Mouse (Mus musculus) T-cell, adult 2 months (primary cell): ENCODE data around the gene Caskin2.

Experiments used
- DNase-seq: peaks from one replicate; pipeline ENCODE4 v3.0.0; 2022; ENCODE audit warnings: low spot score

The Caskin2 gene

DNA sequence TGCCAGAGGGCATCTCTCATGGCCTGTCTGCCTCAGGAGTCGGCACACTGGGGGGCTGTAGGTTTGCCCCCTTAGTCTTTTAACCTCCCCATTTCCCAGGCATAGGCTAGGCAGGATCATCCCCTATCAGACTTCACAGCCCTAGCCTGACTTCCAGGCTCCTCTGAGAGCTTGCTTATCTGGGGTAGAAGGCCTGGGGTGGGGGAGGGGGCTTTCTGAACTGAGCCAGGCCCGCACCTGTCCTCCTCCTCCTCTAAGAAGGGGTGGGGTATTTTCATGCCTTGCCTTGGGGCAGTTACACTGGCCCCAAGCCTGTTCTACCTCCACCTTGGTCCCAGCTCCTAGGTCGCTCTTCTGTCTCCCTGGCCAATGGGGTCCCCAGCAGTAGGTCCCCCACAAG is 18.1 kb upstream of the Caskin2 start:
- no peak for DNase-seq

DNA sequence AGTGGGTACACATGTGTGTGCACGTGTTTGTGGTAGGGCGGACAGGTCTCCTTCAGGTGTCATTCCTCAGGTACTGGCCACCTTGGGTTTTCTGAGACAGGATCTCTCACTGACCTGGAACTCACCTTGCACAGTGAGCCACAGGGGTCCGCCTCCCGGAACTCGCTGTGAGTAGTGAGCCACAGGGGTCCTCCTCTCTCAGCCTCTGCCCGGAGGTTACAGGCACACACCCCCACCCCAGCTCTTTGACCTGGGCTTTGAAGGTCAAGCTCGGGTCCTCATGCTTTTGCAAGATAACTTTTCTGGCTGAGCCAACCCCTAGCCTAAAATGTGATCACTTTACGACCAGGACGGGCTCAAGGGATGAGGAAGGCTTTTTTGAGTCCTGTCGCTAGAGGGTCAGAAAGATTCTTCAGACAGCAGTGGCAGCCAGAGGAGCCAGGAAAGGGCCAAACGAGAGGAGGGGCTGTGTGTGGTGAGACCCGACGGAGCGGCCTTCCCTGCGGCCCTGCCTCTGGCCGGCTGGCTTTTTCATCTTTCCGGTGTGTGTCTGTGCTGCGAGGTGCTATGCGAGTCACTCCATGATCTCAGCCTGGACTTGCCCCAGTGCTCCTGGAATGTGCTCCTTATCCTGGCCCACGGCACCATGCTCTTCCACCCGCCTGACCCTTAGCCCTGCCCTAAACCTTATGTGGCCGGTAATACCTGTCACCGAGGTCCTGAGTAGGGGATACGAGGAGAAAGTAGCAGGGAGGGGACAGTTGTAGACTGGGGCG is 17.3 kb upstream of the Caskin2 start:
- no peak for DNase-seq

DNA sequence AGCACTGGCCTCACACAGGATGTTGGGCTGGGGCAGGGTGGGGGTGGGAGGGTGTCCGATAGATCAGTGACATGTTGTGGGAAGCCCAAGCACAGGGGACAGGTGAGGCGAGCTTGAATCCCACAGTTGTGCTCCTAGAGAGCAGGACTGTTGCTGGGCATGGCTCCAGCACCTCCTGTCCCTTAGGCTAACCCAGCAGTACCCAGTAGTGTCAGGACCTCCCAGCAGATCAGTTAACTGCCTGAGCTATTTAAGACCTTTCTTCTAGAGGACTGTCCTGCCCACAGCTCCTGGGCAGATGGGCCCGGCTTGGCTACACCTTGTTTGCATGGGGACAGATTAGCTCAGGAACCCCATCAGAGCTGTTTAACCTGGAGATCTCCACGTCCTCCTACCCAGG is 15.6 kb upstream of the Caskin2 start:
- DNase-seq, result no peak

DNA sequence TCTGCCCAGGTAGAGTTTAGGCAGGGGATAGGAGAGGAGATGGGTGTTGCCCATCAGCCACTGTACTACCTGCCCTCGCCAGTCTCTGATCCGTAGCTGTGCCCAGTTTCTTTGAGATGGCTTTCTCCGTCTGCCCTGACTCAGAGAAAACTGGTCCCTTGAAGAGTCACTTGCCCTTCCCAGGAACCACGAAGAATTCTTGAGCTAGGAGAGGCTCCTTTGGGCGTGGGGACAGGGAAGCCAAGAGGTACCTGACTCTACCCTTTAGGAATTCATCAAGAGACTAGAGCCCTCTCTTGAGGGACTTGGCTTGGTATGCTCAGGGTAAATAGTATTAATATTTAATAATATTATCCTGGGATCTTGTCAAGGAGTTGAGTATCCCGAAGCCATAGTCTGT is 14.2 kb upstream of the Caskin2 start:
- no peak for DNase-seq

DNA sequence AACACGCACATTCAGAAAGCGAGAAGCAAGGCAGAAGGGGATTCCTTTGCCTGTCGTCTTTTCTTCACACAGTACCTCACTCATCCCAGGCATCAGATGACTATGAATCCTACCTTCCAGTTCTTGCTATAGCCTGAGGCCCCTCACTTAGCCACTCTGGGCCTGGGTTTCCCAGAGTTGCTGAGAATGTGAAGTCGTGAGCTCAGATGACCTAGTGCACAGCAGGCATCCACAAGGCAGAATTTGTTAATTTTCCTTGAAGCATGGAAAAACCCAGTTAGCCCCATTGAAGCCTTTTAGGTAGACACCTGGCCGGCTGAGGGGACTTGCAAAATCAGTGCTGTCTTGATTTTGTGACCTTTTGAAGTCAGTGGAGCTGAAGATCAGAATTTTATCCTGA is 13.0 kb upstream of the Caskin2 start:
- DNase-seq, result no peak

DNA sequence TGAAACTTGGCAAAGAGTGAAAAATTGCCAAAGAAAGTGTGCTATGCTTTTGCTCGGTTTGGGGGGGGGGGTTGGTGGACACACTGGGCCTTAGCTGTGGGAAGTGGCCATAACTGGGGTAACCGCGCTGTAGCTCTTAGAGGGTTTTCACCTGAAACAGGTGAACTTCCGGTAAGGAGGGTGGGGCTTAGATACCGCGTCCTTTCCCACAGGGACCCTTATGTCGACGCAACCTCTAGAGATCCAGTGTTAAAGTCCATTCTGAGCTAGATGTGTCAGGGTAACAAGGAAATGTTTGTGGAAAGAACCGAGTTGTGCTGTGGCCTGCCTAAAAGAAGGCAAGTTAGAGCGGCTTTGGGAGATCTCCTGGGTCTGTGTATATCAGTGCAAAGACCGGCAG is 11.4 kb upstream of the Caskin2 start:
- DNase-seq, result no peak

GRCm38 (mm10) chr11:115823774-115824740 is 10.6 kb upstream of the Caskin2 start, which contains the start of gene Llgl2:
Gene Llgl2, plus strand, starts transcription at chr11:115824049.
- DNase-seq, result peak; percentile 81

DNA sequence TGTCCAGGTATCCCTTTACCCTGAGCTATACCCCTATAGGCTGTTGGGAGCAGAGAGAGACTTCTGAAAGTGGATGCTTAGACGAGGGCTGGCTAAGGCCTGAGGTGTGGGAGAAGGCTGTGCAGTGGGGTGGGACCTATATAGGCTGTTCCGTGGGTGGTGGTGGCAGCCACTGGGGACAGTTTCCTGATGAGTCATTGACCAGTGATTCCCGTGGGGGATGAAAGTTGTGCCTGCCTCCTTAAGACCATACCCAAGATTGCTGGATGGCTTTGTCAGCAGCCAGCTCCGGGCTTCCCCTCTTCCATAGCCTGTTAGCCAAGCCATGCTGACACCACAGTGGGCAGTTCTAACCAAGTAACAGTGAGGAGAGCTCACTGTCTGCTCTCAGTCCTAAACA is 7.6 kb upstream of the Caskin2 start:
- no peak for DNase-seq

DNA sequence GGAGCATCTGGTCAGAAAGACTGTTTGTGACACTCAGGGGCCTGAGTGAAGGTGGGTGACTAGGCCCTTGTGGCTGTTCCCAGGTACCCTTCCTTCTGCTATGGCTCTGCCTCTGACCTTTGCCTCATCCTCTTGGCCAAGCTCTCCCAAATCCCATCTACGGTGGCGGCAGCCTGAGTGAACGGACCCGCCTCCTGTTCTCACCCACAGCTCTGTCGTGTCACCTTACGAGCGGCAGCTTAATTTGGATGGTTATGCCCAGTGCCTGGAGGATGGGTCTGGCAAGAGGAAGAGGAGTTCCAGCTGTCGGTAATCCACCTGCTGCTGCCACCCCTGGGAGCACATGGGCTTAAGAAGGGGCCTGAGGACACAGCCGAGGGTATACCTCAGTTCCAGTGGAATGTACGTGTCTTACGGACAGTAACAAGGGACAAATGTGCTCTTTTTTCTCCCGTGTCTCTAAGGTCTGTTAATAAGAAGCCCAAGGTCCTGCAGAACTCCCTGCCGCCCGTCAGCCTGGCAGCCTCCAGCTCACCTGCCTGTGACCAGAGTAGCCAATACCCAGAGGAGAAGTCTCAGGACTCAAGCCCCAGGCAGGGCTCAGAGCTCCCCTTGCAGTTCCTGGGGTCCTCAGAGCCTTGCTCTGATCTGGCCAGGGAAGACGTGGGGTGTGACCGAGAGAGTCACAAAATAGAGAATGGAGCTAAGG is 6.6 kb upstream of the Caskin2 start:
- no peak for DNase-seq

GRCm38 (mm10) chr11:115817331-115817730 is 3.9 kb upstream of the Caskin2 start:
- DNase-seq, result no peak

- DNase-seq, result peak; percentile 77
Measured at GRCm38 (mm10) chr11:115814605-115815450, 1.4 kb upstream of the Caskin2 start, which contains the start of gene Tsen54. Gene Tsen54, plus strand, starts transcription at chr11:115814724.

DNA sequence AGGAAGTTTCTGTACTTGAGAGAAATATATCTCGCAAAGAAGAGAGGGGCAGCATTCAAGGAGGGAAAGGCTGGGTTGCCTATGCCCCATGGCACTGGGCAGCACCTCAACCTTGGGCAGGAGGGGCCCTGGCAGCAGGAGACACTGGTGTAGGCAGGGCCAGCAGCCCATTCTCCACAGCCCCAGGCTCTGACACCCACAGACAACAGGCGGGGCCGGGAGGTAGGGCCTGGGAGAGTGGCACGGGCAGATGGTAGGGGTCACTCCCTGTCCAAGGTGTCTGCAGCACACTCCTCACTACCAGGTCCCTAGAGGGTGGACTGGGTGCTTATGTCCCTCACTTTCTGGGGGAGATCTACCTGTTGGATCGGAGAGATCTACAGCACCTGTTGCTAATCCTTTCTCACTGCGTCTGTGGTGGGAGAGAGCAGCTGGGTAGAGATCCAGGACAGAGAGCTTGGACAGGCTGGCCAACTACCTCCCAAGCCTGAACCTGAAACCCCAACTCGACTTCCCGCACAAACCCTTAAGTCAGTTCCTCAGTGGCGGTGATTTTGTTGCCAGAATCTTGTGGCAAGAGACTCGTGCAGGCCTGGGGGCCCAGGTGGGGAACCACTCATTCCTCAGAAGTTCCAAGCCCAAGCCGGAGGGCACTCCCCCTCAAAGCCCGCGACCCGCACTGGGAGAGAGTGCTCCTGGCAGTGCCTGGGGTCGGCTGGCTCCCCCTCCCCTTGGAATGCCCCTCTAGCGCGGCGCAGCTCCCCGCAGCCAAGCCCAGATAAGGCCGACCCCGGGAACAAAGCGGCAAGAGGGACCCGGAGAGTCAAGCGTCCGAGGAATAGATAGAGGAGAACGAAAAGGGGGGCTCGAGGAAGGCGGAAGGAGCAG is 662 bp downstream of the Caskin2 start:
- peak; percentile 2 for DNase-seq

DNA sequence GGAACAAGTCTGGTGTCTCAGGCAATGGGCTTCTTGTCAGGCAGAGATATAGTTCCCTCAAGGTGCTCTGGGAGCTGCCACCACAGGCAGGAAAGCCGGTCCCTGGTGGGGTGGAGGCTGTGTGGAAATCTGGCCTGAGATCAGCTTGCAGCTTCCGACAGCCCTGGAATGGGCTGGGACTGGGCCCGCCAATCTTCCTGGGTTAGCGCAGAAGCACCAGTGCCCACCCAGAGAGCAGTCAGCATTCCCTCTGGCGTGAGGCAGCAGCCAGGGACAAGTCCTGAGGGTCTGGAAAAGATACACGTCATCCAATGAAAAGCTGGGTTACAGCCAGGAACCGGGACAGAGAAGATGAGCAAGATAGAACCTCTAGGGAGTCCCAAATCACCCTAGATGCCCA is 1.3 kb downstream of the Caskin2 start:
- DNase-seq, result no peak

GRCm38 (mm10) chr11:115811381-115812093 is 1.9 kb downstream of the Caskin2 start:
- DNase-seq, result no peak

- no peak for DNase-seq
Measured at GRCm38 (mm10) chr11:115810377-115810776, 3.1 kb downstream of the Caskin2 start.

DNA sequence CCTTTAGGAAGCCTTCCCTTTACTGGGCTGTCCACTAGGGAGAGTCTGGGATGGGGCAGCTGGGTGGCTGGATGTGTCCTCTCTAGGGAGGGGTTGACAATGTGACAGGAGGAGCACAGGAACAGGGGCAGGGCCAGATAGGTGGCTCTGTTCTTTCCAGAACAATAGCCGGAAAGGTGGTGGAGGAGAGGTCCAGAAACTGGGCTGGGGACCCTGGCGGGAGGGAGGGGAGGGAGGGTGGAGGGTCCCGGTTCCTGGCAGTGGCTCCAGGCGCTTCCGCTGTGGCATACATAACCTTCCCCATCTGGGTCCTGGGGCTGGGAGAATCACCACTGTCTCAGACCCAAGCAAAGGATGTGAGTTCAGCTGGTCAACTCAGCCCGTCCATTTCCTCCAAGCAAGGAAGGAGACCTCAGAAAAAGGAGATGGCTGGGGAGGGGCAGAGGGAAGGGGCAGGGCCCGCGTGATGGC is 4.1 kb downstream of the Caskin2 start:
- no peak for DNase-seq

GRCm38 (mm10) chr11:115808696-115809310 is 4.6 kb downstream of the Caskin2 start:
- DNase-seq, result no peak

- no peak for DNase-seq
Measured at GRCm38 (mm10) chr11:115807971-115808370, 5.5 kb downstream of the Caskin2 start.

DNA sequence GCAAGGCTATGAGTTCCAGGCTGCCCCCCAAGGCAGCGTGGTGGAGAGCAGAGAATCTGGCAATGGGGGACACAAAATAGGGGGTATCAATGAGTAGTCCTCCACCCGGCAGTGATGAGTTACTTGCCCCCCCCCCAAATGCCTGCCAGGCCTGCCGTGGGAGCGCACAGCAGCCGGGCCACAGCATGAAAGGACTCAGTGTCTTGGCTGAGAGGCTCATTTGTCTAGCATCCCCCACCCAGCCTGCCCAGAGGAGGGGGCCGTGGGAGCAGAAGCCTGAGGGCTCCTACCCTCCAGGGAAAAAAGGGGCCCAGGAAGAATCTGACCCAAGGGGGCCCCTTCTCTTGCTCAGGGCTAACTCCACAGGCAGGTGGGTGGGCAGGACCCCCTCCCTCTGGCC is 6.1 kb downstream of the Caskin2 start:
- DNase-seq, result no peak
